Mouse (Mus musculus): ENCODE results near the gene Pde10a. TPM values are rescaled to one million over a fixed set of nuclear protein-coding genes. Genes with fewer than 3 reads are reported as not detected.

Gene Pde10a
- polyA plus RNA-seq, 1 experiment: 1.5 TPM

DNA sequence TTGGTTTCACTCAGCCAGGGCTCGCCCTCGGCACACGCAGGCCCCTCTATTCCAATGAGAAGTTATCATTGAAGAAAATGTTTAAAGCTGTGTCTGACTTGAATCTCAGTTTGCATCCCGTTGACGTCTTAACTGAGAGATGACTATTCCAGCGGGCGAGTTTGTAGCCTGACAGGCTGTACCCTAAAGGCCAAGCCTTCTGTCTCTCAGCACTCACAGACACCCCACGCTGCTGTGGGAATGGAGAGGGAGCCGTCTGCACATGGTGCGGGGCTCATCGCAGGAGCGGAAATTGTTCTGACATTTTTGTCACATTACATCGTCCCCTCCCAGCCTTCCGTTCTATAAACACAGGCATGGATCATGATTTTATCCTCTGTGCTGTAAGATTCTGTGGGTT is 370.8 kb downstream of the Pde10a start:
- 88% methylated on average over 14 of the region's 14 CpGs for WGBS
- DNase-seq (ENCODE audit: low read depth in 1 of 2, low spot score in 2 of 2): no peak
- no peaks in the 10 kb centered on the region for H3K27me3 ChIP-seq (ENCODE audit: control insufficient read depth, insufficient read depth, low read length)
- H3K4me3 ChIP-seq (ENCODE audit: extremely low read depth, insufficient read depth, insufficient read length): no peak overlapping the region
- H3K36me3 ChIP-seq (ENCODE audit: control insufficient read depth, insufficient read depth, low read length): no peaks in the 10 kb centered on the region
- no peak for TF ChIP-seq CTCF (IDR thresholded peaks at IDR 0.05; ENCODE audit: extremely low read depth, insufficient read depth, insufficient read length, insufficient replicate concordance)
- TF ChIP-seq POLR2A (IDR thresholded peaks at IDR 0.05; ENCODE audit: low read depth, low read length): no peak
- H3K27ac ChIP-seq (ENCODE audit: insufficient read depth, low read length): no peak overlapping the region
- no peaks in the 10 kb centered on the region for H3K4me1 ChIP-seq (ENCODE audit: control insufficient read depth, insufficient read depth, insufficient read length)

GRCm38 (mm10) chr17:8897749-8898148 is 372.6 kb downstream of the Pde10a start:
- Histone ChIP-seq H3K4me3 (ENCODE audit: extremely low read depth, insufficient read depth, insufficient read length) (no peak overlapping the region), H3K27ac (ENCODE audit: insufficient read depth, low read length) (no peak overlapping the region), H3K4me1 (ENCODE audit: control insufficient read depth, insufficient read depth, insufficient read length) (no peaks in the 10 kb centered on the region), H3K27me3 (ENCODE audit: control insufficient read depth, insufficient read depth, low read length) (no peaks in the 10 kb centered on the region), H3K36me3 (ENCODE audit: control insufficient read depth, insufficient read depth, low read length) (no peaks in the 10 kb centered on the region)
- DNase-seq (ENCODE audit: low read depth in 1 of 2, low spot score in 2 of 2): no peak
- no peak for TF ChIP-seq POLR2A (IDR thresholded peaks at IDR 0.05; ENCODE audit: low read depth, low read length)
- TF ChIP-seq CTCF (IDR thresholded peaks at IDR 0.05; ENCODE audit: extremely low read depth, insufficient read depth, insufficient read length, insufficient replicate concordance): no peak
- WGBS: 94% methylated on average over 10 of the region's 10 CpGs

DNA sequence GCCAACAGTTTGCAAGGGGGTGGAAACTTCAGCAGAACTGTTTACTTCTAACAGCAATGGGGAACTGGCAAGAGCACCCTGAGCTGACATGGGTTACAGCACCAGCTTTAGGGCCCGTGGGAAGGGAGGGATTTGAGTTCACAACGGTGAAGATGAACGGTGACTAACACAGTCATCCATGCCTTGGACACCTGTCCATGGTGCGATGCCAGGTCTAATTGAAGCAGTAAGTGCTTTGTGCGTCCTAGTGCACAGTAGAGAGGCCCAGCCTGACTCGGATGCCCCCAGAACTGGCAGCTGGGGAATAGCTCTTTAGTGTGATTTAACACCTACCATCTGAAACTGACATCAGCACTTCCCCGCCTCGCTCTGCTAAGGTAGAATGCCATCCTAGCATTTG is 373.0 kb downstream of the Pde10a start:
- TF ChIP-seq CTCF (IDR thresholded peaks at IDR 0.05; ENCODE audit: extremely low read depth, insufficient read depth, insufficient read length, insufficient replicate concordance) (no peak), POLR2A (IDR thresholded peaks at IDR 0.05; ENCODE audit: low read depth, low read length) (no peak)
- no peak overlapping the region for H3K4me3 ChIP-seq (ENCODE audit: extremely low read depth, insufficient read depth, insufficient read length)

GRCm38 (mm10) chr17:8899212-8899611 is 374.0 kb downstream of the Pde10a start:
- no peak for DNase-seq (ENCODE audit: low read depth in 1 of 2, low spot score in 2 of 2)
- Histone ChIP-seq H3K4me3 (ENCODE audit: extremely low read depth, insufficient read depth, insufficient read length) (no peak overlapping the region), H3K27ac (ENCODE audit: insufficient read depth, low read length) (no peak overlapping the region), H3K4me1 (ENCODE audit: control insufficient read depth, insufficient read depth, insufficient read length) (no peaks in the 10 kb centered on the region), H3K27me3 (ENCODE audit: control insufficient read depth, insufficient read depth, low read length) (no peaks in the 10 kb centered on the region), H3K36me3 (ENCODE audit: control insufficient read depth, insufficient read depth, low read length) (no peaks in the 10 kb centered on the region)
- TF ChIP-seq POLR2A (IDR thresholded peaks at IDR 0.05; ENCODE audit: low read depth, low read length): no peak
- TF ChIP-seq CTCF (IDR thresholded peaks at IDR 0.05; ENCODE audit: extremely low read depth, insufficient read depth, insufficient read length, insufficient replicate concordance): no peak
- WGBS: 95% methylated on average over 7 of the region's 7 CpGs

More for the DNA sequence above, 373.0 kb downstream of the Pde10a start:
- H3K27ac ChIP-seq (ENCODE audit: insufficient read depth, low read length): no peak overlapping the region
- H3K36me3 ChIP-seq (ENCODE audit: control insufficient read depth, insufficient read depth, low read length): no peaks in the 10 kb centered on the region
- DNase-seq (ENCODE audit: low read depth in 1 of 2, low spot score in 2 of 2): no peak
- H3K4me1 ChIP-seq (ENCODE audit: control insufficient read depth, insufficient read depth, insufficient read length): no peaks in the 10 kb centered on the region
- H3K27me3 ChIP-seq (ENCODE audit: control insufficient read depth, insufficient read depth, low read length): no peaks in the 10 kb centered on the region
- WGBS: 87% methylated on average over 8 of the region's 8 CpGs

DNA sequence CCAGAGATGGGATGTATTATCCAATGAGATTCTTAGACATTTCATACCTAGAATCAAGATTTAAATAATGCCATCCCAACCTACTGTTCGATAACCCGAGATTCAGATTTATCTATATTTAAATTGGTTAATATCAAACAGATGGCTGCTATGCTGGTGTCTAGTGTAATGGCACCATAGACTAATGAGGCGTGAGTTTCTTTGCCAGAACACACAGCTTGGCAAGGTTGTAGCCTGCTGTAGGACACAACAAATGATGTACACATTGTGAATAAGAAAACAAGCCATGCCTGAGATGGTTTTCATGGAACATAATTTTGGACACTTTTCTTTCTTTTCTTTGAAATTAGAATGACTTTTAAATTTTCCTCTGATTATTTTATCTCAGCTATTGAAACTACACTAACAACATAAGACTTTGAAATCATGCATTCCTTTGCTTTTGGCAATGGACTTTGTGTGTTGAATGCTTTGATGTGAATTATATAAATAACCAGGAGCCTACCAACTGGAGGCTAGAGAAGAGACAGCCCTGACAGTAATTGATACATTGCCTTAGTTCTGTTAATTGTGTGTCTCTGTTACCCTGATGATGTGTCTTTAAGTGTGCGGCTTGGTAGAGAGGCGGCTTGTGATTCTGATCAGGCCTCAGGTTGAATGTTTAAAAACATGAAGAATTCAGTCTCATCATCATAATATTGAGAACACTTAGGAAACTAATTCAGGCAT is 378.5 kb downstream of the Pde10a start:
- H3K36me3 ChIP-seq (ENCODE audit: control insufficient read depth, insufficient read depth, low read length): no peaks in the 10 kb centered on the region
- no peaks in the 10 kb centered on the region for H3K27me3 ChIP-seq (ENCODE audit: control insufficient read depth, insufficient read depth, low read length)
- no peak overlapping the region for H3K4me3 ChIP-seq (ENCODE audit: extremely low read depth, insufficient read depth, insufficient read length)
- WGBS: 91% methylated on average over 5 of the region's 5 CpGs
- no peaks in the 10 kb centered on the region for H3K4me1 ChIP-seq (ENCODE audit: control insufficient read depth, insufficient read depth, insufficient read length)
- H3K27ac ChIP-seq (ENCODE audit: insufficient read depth, low read length): no peak overlapping the region
- TF ChIP-seq CTCF (IDR thresholded peaks at IDR 0.05; ENCODE audit: extremely low read depth, insufficient read depth, insufficient read length, insufficient replicate concordance): no peak
- no peak for TF ChIP-seq POLR2A (IDR thresholded peaks at IDR 0.05; ENCODE audit: low read depth, low read length)
- DNase-seq (ENCODE audit: low read depth in 1 of 2, low spot score in 2 of 2): no peak

GRCm38 (mm10) chr17:8910571-8910970 is 385.4 kb downstream of the Pde10a start:
- no peak for DNase-seq (ENCODE audit: low read depth in 1 of 2, low spot score in 2 of 2)
- 76% methylated on average over 5 of the region's 5 CpGs for WGBS
- Histone ChIP-seq H3K27ac (ENCODE audit: insufficient read depth, low read length) (no peak overlapping the region), H3K4me3 (ENCODE audit: extremely low read depth, insufficient read depth, insufficient read length) (no peak overlapping the region), H3K4me1 (ENCODE audit: control insufficient read depth, insufficient read depth, insufficient read length) (no peaks in the 10 kb centered on the region), H3K27me3 (ENCODE audit: control insufficient read depth, insufficient read depth, low read length) (no peaks in the 10 kb centered on the region), H3K36me3 (ENCODE audit: control insufficient read depth, insufficient read depth, low read length) (no peaks in the 10 kb centered on the region)
- no peak for TF ChIP-seq POLR2A (IDR thresholded peaks at IDR 0.05; ENCODE audit: low read depth, low read length)
- TF ChIP-seq CTCF (IDR thresholded peaks at IDR 0.05; ENCODE audit: extremely low read depth, insufficient read depth, insufficient read length, insufficient replicate concordance): no peak

DNA sequence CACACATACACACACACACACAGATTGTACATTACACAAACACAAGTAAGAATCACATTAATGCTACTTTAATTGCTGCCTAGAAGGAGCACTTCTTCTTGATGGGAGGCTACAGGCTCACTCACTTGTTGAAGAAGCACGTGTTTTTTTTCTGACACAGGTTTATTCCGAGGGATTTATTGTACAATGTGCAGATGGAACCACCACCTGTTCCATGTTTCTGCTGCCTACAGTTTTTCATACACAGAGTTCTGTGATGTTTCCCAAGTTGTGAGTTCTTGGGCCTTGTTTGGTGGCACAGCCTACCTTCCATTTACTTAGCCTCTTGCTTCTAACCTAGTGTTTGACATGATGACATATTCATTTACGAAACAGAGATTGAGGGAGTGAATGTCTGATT is 387.8 kb downstream of the Pde10a start:
- Histone ChIP-seq H3K27me3 (ENCODE audit: control insufficient read depth, insufficient read depth, low read length) (no peaks in the 10 kb centered on the region), H3K4me1 (ENCODE audit: control insufficient read depth, insufficient read depth, insufficient read length) (no peaks in the 10 kb centered on the region), H3K27ac (ENCODE audit: insufficient read depth, low read length) (no peak overlapping the region), H3K4me3 (ENCODE audit: extremely low read depth, insufficient read depth, insufficient read length) (no peak overlapping the region), H3K36me3 (ENCODE audit: control insufficient read depth, insufficient read depth, low read length) (no peaks in the 10 kb centered on the region)
- WGBS: 90% methylated on average over 3 of the region's 3 CpGs
- no peak for TF ChIP-seq CTCF (IDR thresholded peaks at IDR 0.05; ENCODE audit: extremely low read depth, insufficient read depth, insufficient read length, insufficient replicate concordance)
- no peak for DNase-seq (ENCODE audit: low read depth in 1 of 2, low spot score in 2 of 2)
